ENCODE assay signal across 22 mouse cellular contexts in genomic region chr6:118079762-118080465, GRCm38 (mm10). TPM values are rescaled to one million over a fixed set of nuclear protein-coding genes. Genes with fewer than 3 reads are reported as not detected.
DNase-seq lines count a peak whose midpoint lies in the region; ATAC-seq lines count a peak whose summit lies in the region.
"Had no signal": no experiment of that assay in that cellular context is flagged by ENCODE, and none has a peak within 500 bp of the region (broad histone marks: within the 10 kb centered on the region; RNA-seq: fewer than 3 reads in every experiment).

No protein-coding gene starts in this region.

- no peak overlapping the region for H3K9ac ChIP-seq in neural tube, embryonic 12.5 days
- H3K9ac ChIP-seq in midbrain, embryonic 14.5 days (replicated peaks; ENCODE audit: low read length): no peak overlapping the region; the same call in 1 of the 2 replicates
- H3K9ac ChIP-seq: forebrain, embryonic 12.5 days; limb, embryonic 15.5 days; liver, postnatal 0 days had no signal

- H3K4me1 ChIP-seq in neural tube, embryonic 12.5 days: no peaks in the 10 kb centered on the region
- H3K4me1 ChIP-seq in midbrain, embryonic 14.5 days (ENCODE audit: control insufficient read depth, insufficient read depth, low read length): 0 out of 2 replicates have a peak, but pooled peaks cover 4% of the 10 kb centered on the region
- H3K4me1 ChIP-seq: limb, embryonic 15.5 days had no signal

- no peak overlapping the region for H3K27ac ChIP-seq in neural tube, embryonic 12.5 days
- H3K27ac ChIP-seq in midbrain, embryonic 14.5 days (replicated peaks; ENCODE audit: low read depth, low read length): peak overlapping the region; percentile 28; the same call in 1 of the 2 replicates
- H3K27ac ChIP-seq: forebrain, embryonic 12.5 days; heart, embryonic 10.5 days; layer of hippocampus, adult 2 months; limb, embryonic 15.5 days had no signal

- no peak overlapping the region for H3K4me3 ChIP-seq in neural tube, embryonic 12.5 days
- no peak overlapping the region for H3K4me3 ChIP-seq in midbrain, embryonic 14.5 days (replicated peaks; ENCODE audit: low read depth, low read length)
- H3K4me3 ChIP-seq: forebrain, embryonic 12.5 days; heart, embryonic 10.5 days; layer of hippocampus, adult 2 months; limb, embryonic 15.5 days had no signal

- peak; percentile 76 for DNase-seq in heart, adult 11 months
- no peak for DNase-seq in heart, postnatal 25 days (ENCODE audit: low spot score)
- no peak for DNase-seq in neural tube, embryonic 10.5 days (ENCODE audit: extremely low spot score, low spot score)
- DNase-seq in midbrain, embryonic 14.5 days: peak; percentile 48
- DNase-seq in gastrocnemius, postnatal 14 days: no peak
- DNase-seq in T-cell, adult 2 months (ENCODE audit: low spot score): no peak
- DNase-seq: adrenal gland, postnatal 25 days; cerebellum, adult 11-12 months; embryo, embryonic 11 days; kidney, adult 2 months; kidney, postnatal 10 days; layer of hippocampus, postnatal 36 days; liver, postnatal 0 days; lung, postnatal 14 days; right cerebral cortex, postnatal 14 days; spleen, adult 18-20 months; thymus, adult 18-20 months had no signal

- no peaks in the 10 kb centered on the region for H3K9me3 ChIP-seq in neural tube, embryonic 12.5 days
- H3K9me3 ChIP-seq in midbrain, embryonic 14.5 days (ENCODE audit: control insufficient read depth, low read length): no peaks in the 10 kb centered on the region
- H3K9me3 ChIP-seq: forebrain, embryonic 12.5 days; heart, embryonic 10.5 days; limb, embryonic 15.5 days had no signal

- ATAC-seq in neural tube, embryonic 12.5 days (ENCODE audit: low FRiP score, low read depth): peak; percentile 58; the same call in 1 of the 2 replicates
- peak; percentile 38; the same call in 1 of the 2 replicates for ATAC-seq in midbrain, embryonic 14.5 days (ENCODE audit: low FRiP score, low TSS enrichment)
- ATAC-seq: liver, postnatal 0 days had no signal

- 68% methylated on average over 10 of the region's 10 CpGs for WGBS in neural tube, embryonic 12.5 days
- 46% methylated on average over 10 of the region's 10 CpGs for WGBS in midbrain, embryonic 14.5 days

- H3K36me3 ChIP-seq in neural tube, embryonic 12.5 days: no peaks in the 10 kb centered on the region
- H3K36me3 ChIP-seq in midbrain, embryonic 14.5 days (ENCODE audit: control insufficient read depth, insufficient read depth, low read length): no peaks in the 10 kb centered on the region
- H3K36me3 ChIP-seq: forebrain, embryonic 12.5 days; heart, embryonic 10.5 days; limb, embryonic 15.5 days had no signal

- intact Hi-C loops in heart, postnatal 25 days (cut with DNase I): no loop called here
- intact Hi-C loops in gastrocnemius, postnatal 14 days (cut with DNase I; ENCODE audit: low total_unique reads): no loop called here

- H3K27me3 ChIP-seq in neural tube, embryonic 12.5 days (replicated peaks): no peaks in the 10 kb centered on the region
- H3K27me3 ChIP-seq in midbrain, embryonic 14.5 days (ENCODE audit: control insufficient read depth, insufficient read depth, low read length): no peaks in the 10 kb centered on the region
- H3K27me3 ChIP-seq: forebrain, embryonic 12.5 days; limb, embryonic 15.5 days had no signal

- no peak overlapping the region for H3K4me2 ChIP-seq in neural tube, embryonic 12.5 days (replicated peaks)
- H3K4me2 ChIP-seq in midbrain, embryonic 14.5 days (ENCODE audit: low read length): no peak overlapping the region
- H3K4me2 ChIP-seq: forebrain, embryonic 12.5 days; limb, embryonic 15.5 days had no signal

RNA-seq across cellular contexts. Expression of gene Csgalnact2, which starts 59.0 kb away (rescaled TPM):
- 10 to 100 TPM; 16.3 TPM for total RNA-seq in heart, postnatal 25 days (2021)
- 8.2 and 8.8 TPM in 2 replicates for polyA plus RNA-seq in neural tube, embryonic 12.5 days (2016; fragmentation: Nextera tagmentation; extraction: Ambion mirVana)
- 9.0 and 12.0 TPM in 2 replicates for polyA plus RNA-seq in midbrain, embryonic 14.5 days (2014; fragmentation: Nextera tagmentation; extraction: Ambion mirVana)
- total RNA-seq in gastrocnemius, postnatal 14 days (2021): 10 to 100 TPM; 21.4 to 22.1 TPM

Comparison
In these comparisons a context has a peak if more than half of its experiments do, and no peak if none do; other contexts are left out.
1. DNase-seq: peak in heart, adult 11 months (single experiment) and midbrain, embryonic 14.5 days (single experiment); none in heart, postnatal 25 days (single experiment), neural tube, embryonic 10.5 days (single experiment), gastrocnemius, postnatal 14 days (single experiment) and T-cell, adult 2 months (single experiment).